Mouse (Mus musculus) embryonic facial prominence, embryonic 12.5 days (tissue): ENCODE data around the gene Cyp3a16. TPM values are rescaled to one million over a fixed set of nuclear protein-coding genes. Genes with fewer than 3 reads are reported as not detected.
"Not testable (repeated sequence)": the region's sequence is repeated elsewhere in the genome, so short reads cannot be mapped to it uniquely, and the experiment has no call there.

Source experiments
- ATAC-seq: fragments of 200-750 bp; cut with Nextera tagmentation; 2 replicates; pipeline ENCODE4 v1.8.0; 2017; ENCODE audit not compliant: insufficient number of reproducible peaks, insufficient read depth, low FRiP score, low TSS enrichment
- H3K27ac ChIP-seq: fragments of 300-500 bp; sonication (generic); 2 replicates; pipeline ENCODE4 v1.5.1; 2016; ENCODE audit warnings: mild to moderate bottlenecking
- H3K27me3 ChIP-seq: fragments of 300-500 bp; sonication (generic); 2 replicates; pipeline ENCODE4 v1.6.1; 2016; ENCODE audit warnings: mild to moderate bottlenecking, moderate library complexity
- H3K36me3 ChIP-seq: fragments of 300-500 bp; sonication (generic); 2 replicates; pipeline ENCODE4 v1.6.1; 2016; ENCODE audit warnings: mild to moderate bottlenecking
- H3K4me1 ChIP-seq: fragments of 300-500 bp; sonication (generic); 2 replicates; pipeline ENCODE4 v1.6.1; 2016
- H3K4me2 ChIP-seq: fragments of 300-500 bp; sonication (generic); replicated peaks from 2 replicates; pipeline ENCODE4 v1.6.1; 2016; ENCODE audit warnings: mild to moderate bottlenecking, moderate library complexity
- H3K4me3 ChIP-seq: fragments of 300-500 bp; sonication (generic); 2 replicates; pipeline ENCODE4 v1.5.1; 2016; ENCODE audit warnings: mild to moderate bottlenecking
- H3K9ac ChIP-seq: fragments of 300-500 bp; sonication (generic); 2 replicates; pipeline ENCODE4 v1.6.1; 2016; ENCODE audit warnings: mild to moderate bottlenecking, moderate library complexity
- H3K9me3 ChIP-seq: fragments of 300-500 bp; sonication (generic); 2 replicates; pipeline ENCODE4 v1.6.1; 2016; ENCODE audit warnings: mild to moderate bottlenecking, moderate library complexity
- WGBS: fragments of 180-500 bp; shearing (Covaris S2); methylation state at CpG from one replicate; pipeline ENCODE4 v1.1.7; 2016; 5-methylcytosine and 5-hydroxymethylcytosine counted together
- polyA plus RNA-seq: library from polyadenylated mRNA; unstranded; fragments of >200 nt; fragmentation: Nextera tagmentation; extraction: Ambion mirVana; gene quantifications from 2 replicates; pipeline ENCODE4 v1.2.1, GENCODE M21; 2016

Cyp3a16 gene
- polyA plus RNA-seq = not detected in 2 replicates

GRCm38 (mm10) chr5:145469623-145470022 lies at the start of gene Cyp3a16:
Gene Cyp3a16 (minus strand): TSS chr5:145469723.
- not testable (repeated sequence) for H3K36me3 ChIP-seq, ATAC-seq, H3K4me2 ChIP-seq, H3K27ac ChIP-seq, H3K27me3 ChIP-seq, H3K4me1 ChIP-seq, H3K9ac ChIP-seq, H3K4me3 ChIP-seq
- H3K9me3 ChIP-seq = peaks cover 16% of the 10 kb centered on the region
- 78% methylated on average over 2 of the region's 2 CpGs for WGBS

GRCm38 (mm10) chr5:145490300-145490699 lies 20.8 kb upstream of the Cyp3a16 start:
- no CpG with 5 or more reads among the region's 6 CpGs for WGBS
- Histone ChIP-seq H3K27me3 (no peaks in the 10 kb centered on the region), H3K9ac (no peak overlapping the region), H3K27ac (no peak overlapping the region), H3K4me2 (no peak overlapping the region), H3K9me3 (no peaks in the 10 kb centered on the region), H3K4me3 (no peak overlapping the region), H3K4me1 (no peaks in the 10 kb centered on the region), H3K36me3 (no peaks in the 10 kb centered on the region)
- ATAC-seq = no peak

GRCm38 (mm10) chr5:145464304-145465088 lies 5.0 kb downstream of the Cyp3a16 start:
- WGBS = 55% methylated on average over 5 of the region's 5 CpGs

GRCm38 (mm10) chr5:145462321-145462720 lies 7.2 kb downstream of the Cyp3a16 start:
- ATAC-seq = no peak
- Histone ChIP-seq H3K27ac (no peak overlapping the region), H3K36me3 (no peaks in the 10 kb centered on the region), H3K9me3 (peaks cover 18% of the 10 kb centered on the region; the same call in 1 of the 2 replicates), H3K4me2 (no peak overlapping the region), H3K9ac (no peak overlapping the region), H3K27me3 (no peaks in the 10 kb centered on the region), H3K4me3 (no peak overlapping the region), H3K4me1 (no peaks in the 10 kb centered on the region)
- 78% methylated on average over 4 of the region's 4 CpGs for WGBS

More at GRCm38 (mm10) chr5:145464304-145465088, 5.0 kb downstream of the Cyp3a16 start:
- Histone ChIP-seq H3K36me3 (no peaks in the 10 kb centered on the region), H3K4me1 (no peaks in the 10 kb centered on the region), H3K4me2 (no peak overlapping the region), H3K9me3 (peaks cover 20% of the 10 kb centered on the region; the same call in 1 of the 2 replicates), H3K4me3 (no peak overlapping the region), H3K27me3 (no peaks in the 10 kb centered on the region), H3K9ac (no peak overlapping the region), H3K27ac (no peak overlapping the region)
- no peak for ATAC-seq

GRCm38 (mm10) chr5:145454389-145454788 lies 15.1 kb downstream of the Cyp3a16 start:
- no peak overlapping the region for H3K27ac ChIP-seq
- no peak overlapping the region for H3K9ac ChIP-seq
- no peak for ATAC-seq
- peaks cover 23% of the 10 kb centered on the region for H3K9me3 ChIP-seq
- no peak overlapping the region for H3K4me3 ChIP-seq
- H3K27me3 ChIP-seq = no peaks in the 10 kb centered on the region
- no peaks in the 10 kb centered on the region for H3K36me3 ChIP-seq
- no peaks in the 10 kb centered on the region for H3K4me1 ChIP-seq
- WGBS = 85% methylated on average over 4 of the region's 4 CpGs
- H3K4me2 ChIP-seq = no peak overlapping the region

GRCm38 (mm10) chr5:145433688-145434087 lies 35.8 kb downstream of the Cyp3a16 start:
- Histone ChIP-seq H3K36me3 (no peaks in the 10 kb centered on the region), H3K27ac (no peak overlapping the region), H3K9ac (no peak overlapping the region), H3K9me3 (peaks cover 18% of the 10 kb centered on the region), H3K27me3 (no peaks in the 10 kb centered on the region), H3K4me2 (no peak overlapping the region), H3K4me1 (no peaks in the 10 kb centered on the region), H3K4me3 (no peak overlapping the region)
- ATAC-seq = no peak
- 83% methylated on average over 1 of the region's 1 CpGs for WGBS

GRCm38 (mm10) chr5:145431004-145431403 lies 38.5 kb downstream of the Cyp3a16 start:
- H3K27ac ChIP-seq = no peak overlapping the region
- H3K4me1 ChIP-seq = no peaks in the 10 kb centered on the region
- H3K9me3 ChIP-seq = peaks cover 18% of the 10 kb centered on the region
- H3K27me3 ChIP-seq = no peaks in the 10 kb centered on the region
- H3K4me3 ChIP-seq = no peak overlapping the region
- no peak overlapping the region for H3K4me2 ChIP-seq
- no peak for ATAC-seq
- no peak overlapping the region for H3K9ac ChIP-seq
- H3K36me3 ChIP-seq = no peaks in the 10 kb centered on the region

GRCm38 (mm10) chr5:145422287-145422686 lies 47.2 kb downstream of the Cyp3a16 start:
- H3K4me3 ChIP-seq = no peak overlapping the region
- H3K4me1 ChIP-seq = no peaks in the 10 kb centered on the region
- H3K27me3 ChIP-seq = no peaks in the 10 kb centered on the region
- H3K4me2 ChIP-seq = no peak overlapping the region
- ATAC-seq = no peak
- peaks cover 12% of the 10 kb centered on the region; the same call in 1 of the 2 replicates for H3K9me3 ChIP-seq
- 58% methylated on average over 1 of the region's 1 CpGs for WGBS
- no peak overlapping the region for H3K27ac ChIP-seq
- no peak overlapping the region for H3K9ac ChIP-seq
- H3K36me3 ChIP-seq = no peaks in the 10 kb centered on the region

- H3K27ac ChIP-seq, H3K4me2 ChIP-seq, ATAC-seq, H3K36me3 ChIP-seq, H3K4me1 ChIP-seq, H3K4me3 ChIP-seq, H3K9ac ChIP-seq, H3K27me3 ChIP-seq: not testable (repeated sequence)
- peaks cover 20% of the 10 kb centered on the region for H3K9me3 ChIP-seq
- WGBS = 87% methylated on average over 9 of the region's 9 CpGs
Measured at GRCm38 (mm10) chr5:145415416-145415815, 54.1 kb downstream of the Cyp3a16 start.

Other genes with a start within 250 kb of the Cyp3a16 start
- 36.6 and 39.6 TPM in 2 replicates for gene Zfp655, start 238.0 kb downstream of the Cyp3a16 start, polyA plus RNA-seq
- 0.75 and 0.88 TPM in 2 replicates for gene Zscan25, start 189.2 kb downstream of the Cyp3a16 start, polyA plus RNA-seq
- not detected in 2 replicates for gene Cyp3a57, start 124.4 kb downstream of the Cyp3a16 start, polyA plus RNA-seq
- not detected in 2 replicates for gene Cyp3a41b, start 115.0 kb upstream of the Cyp3a16 start, polyA plus RNA-seq